Mouse (Mus musculus): ENCODE results near the gene Casc3. TPM values are rescaled to one million over a fixed set of nuclear protein-coding genes. Genes with fewer than 3 reads are reported as not detected.
A peak's percentile ranks its signal among the peaks of the same experiment; 100 is the strongest.

Casc3 gene
- polyA plus RNA-seq, 1 experiment from 2014 or later = 7.0 TPM

DNA sequence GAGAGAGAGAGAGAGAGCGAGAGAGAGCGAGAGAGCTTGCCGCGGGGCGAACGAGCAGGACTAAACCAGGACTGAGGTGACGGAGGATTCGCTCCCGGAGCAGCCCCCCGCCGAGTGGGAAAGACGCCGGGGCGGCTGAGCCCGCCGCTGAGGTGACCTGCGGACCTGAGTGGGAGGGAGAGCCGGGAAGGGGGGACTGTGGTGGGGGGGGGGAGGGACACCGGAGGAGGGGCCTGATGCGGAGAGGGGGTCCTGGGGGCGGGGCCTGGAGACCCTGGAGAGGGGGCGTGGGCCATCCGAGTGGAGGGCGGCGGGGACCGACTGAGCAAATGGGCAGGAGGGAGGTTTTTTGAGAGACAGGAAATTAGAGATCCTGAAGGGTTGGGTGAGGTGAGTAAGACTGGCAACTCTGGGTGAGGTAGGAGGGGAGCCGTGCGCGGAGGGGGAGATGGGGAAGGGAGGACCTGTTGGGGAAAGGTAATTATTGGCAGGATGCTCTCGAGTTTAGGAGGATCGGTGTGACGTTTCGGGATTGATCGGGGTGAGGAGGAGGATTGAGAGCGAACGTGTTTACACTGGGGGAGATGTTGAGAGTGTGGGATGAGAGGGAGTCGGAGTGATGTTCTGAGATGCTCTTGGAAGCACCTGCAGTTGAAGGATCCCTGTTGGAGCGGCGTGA lies 59.2 kb downstream of the Casc3 start:
- peak; percentile 61 for DNase-seq
- Histone ChIP-seq H3K27me3 (ENCODE audit: insufficient read depth, low read length) (no peaks in the 10 kb centered on the region), H3K9ac (replicated peaks) (peak overlapping the region; percentile 91)

DNA sequence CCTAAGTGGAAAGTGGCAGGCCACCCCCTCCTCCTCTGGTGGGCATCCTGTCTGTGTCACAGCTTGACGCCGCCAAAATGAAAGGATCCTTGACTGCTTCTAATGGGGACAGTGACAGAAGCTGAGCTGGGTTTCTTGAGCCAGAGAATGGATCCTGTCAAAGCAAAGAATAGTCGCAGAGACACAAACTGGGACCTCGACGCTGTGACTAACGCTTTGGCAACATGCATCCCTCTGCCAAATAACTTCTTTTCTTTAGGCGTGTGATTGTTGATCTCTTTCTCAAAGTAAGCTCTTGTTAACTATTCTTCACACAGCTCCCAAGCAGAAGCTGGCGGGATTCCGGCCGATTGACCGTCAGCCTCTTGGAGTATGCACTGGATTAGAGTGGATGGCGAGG lies 62.6 kb downstream of the Casc3 start:
- Histone ChIP-seq H3K4me3 (ENCODE audit: low read depth, low read length) (no peak overlapping the region), H3K9me3 (ENCODE audit: low read length) (no peaks in the 10 kb centered on the region), H3K27ac (ENCODE audit: low read depth) (no peak overlapping the region), H3K4me2 (ENCODE audit: low read depth, low read length) (no peak overlapping the region), H3K27me3 (ENCODE audit: insufficient read depth, low read length) (no peaks in the 10 kb centered on the region), H3K4me1 (ENCODE audit: insufficient read depth) (peaks cover 8% of the 10 kb centered on the region), H3K9ac (replicated peaks) (no peak overlapping the region), H3K36me3 (replicated peaks; ENCODE audit: insufficient read depth, low read length) (peaks cover 24% of the 10 kb centered on the region)
- DNase-seq (no peak), ATAC-seq (no peak)
- TF ChIP-seq EP300 (IDR thresholded peaks at IDR 0.05; ENCODE audit: low read depth) (no peak), CTCF (IDR thresholded peaks at IDR 0.05; ENCODE audit: low read depth) (no peak)
- 88% methylated on average over 12 of the region's 12 CpGs for WGBS (ENCODE audit: insufficient replicate concordance)

More for the DNA sequence above, 59.2 kb downstream of the Casc3 start:
- Histone ChIP-seq H3K36me3 (replicated peaks; ENCODE audit: insufficient read depth, low read length) (peaks cover 20% of the 10 kb centered on the region), H3K27ac (ENCODE audit: low read depth) (peak overlapping the region; percentile 94), H3K9me3 (ENCODE audit: low read length) (no peaks in the 10 kb centered on the region), H3K4me2 (ENCODE audit: low read depth, low read length) (peak overlapping the region; percentile 90), H3K4me1 (ENCODE audit: insufficient read depth) (peaks cover 8% of the 10 kb centered on the region), H3K4me3 (ENCODE audit: low read depth, low read length) (peak overlapping the region; percentile 94)
- TF ChIP-seq CTCF (IDR thresholded peaks at IDR 0.05; ENCODE audit: low read depth) (no peak), EP300 (IDR thresholded peaks at IDR 0.05; ENCODE audit: low read depth) (no peak)
- ATAC-seq = peak; percentile 70
- WGBS (ENCODE audit: insufficient replicate concordance) = under 1% methylated on average over 36 of the region's 39 CpGs

DNA sequence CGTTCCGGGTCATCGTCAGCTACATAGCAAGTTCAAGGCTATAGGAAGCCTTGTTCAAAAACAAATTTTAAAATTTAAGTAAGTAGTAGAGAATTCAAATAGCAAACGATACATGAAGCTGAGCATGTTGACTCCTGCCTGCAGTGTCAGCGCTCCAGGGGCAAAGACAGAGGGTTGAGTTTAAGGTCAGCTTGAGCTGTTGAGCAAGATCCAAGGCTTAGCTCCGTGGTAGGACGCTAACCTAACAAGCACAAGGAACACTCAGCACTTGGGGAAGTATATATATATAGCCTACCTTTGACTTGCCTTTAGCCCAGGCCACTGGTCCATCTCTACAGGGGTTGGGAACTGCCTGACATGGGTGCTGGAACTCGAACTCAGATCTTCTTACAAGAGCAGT lies 65.2 kb downstream of the Casc3 start:
- peaks cover 5% of the 10 kb centered on the region; the same call in 1 of the 2 replicates for H3K4me1 ChIP-seq (ENCODE audit: insufficient read depth)
- no peak overlapping the region for H3K9ac ChIP-seq (replicated peaks)
- DNase-seq (no peak), ATAC-seq (no peak)
- no peak overlapping the region for H3K27ac ChIP-seq (ENCODE audit: low read depth)
- H3K4me2 ChIP-seq (ENCODE audit: low read depth, low read length) = no peak overlapping the region
- no peaks in the 10 kb centered on the region for H3K27me3 ChIP-seq (ENCODE audit: insufficient read depth, low read length)
- H3K4me3 ChIP-seq (ENCODE audit: low read depth, low read length) = no peak overlapping the region
- no peak for TF ChIP-seq EP300 (IDR thresholded peaks at IDR 0.05; ENCODE audit: low read depth)
- no peaks in the 10 kb centered on the region for H3K9me3 ChIP-seq (ENCODE audit: low read length)
- 73% methylated on average over 8 of the region's 8 CpGs for WGBS (ENCODE audit: insufficient replicate concordance)
- H3K36me3 ChIP-seq (replicated peaks; ENCODE audit: insufficient read depth, low read length) = peaks cover 25% of the 10 kb centered on the region

DNA sequence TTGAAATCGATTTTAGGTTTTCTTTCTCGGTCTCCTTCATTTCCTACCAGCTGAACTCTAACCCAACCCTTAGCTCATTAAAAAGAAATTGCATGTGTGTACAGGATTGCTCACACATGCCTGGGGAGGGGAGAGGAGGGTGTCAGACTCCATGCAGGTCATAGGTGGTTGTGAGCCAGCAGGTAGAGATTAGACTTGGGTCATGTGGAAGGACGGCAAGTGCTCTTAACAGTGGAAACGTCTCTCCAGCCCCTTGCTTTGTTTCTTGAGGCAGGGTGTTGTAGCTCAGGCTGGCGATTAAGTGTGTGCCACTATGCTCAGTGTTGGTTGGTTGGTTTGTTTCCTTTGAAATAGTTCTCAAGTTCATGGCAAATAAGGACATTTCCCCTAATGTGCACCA lies 66.1 kb downstream of the Casc3 start:
- Histone ChIP-seq H3K4me1 (ENCODE audit: insufficient read depth) (peaks cover 5% of the 10 kb centered on the region; the same call in 1 of the 2 replicates), H3K4me2 (ENCODE audit: low read depth, low read length) (no peak overlapping the region), H3K36me3 (replicated peaks; ENCODE audit: insufficient read depth, low read length) (peaks cover 30% of the 10 kb centered on the region), H3K27ac (ENCODE audit: low read depth) (no peak overlapping the region), H3K9me3 (ENCODE audit: low read length) (no peaks in the 10 kb centered on the region), H3K27me3 (ENCODE audit: insufficient read depth, low read length) (no peaks in the 10 kb centered on the region), H3K4me3 (ENCODE audit: low read depth, low read length) (no peak overlapping the region), H3K9ac (replicated peaks) (no peak overlapping the region)
- DNase-seq (no peak), ATAC-seq (no peak)
- TF ChIP-seq EP300 (IDR thresholded peaks at IDR 0.05; ENCODE audit: low read depth) (no peak), CTCF (IDR thresholded peaks at IDR 0.05; ENCODE audit: low read depth) (no peak)
- 79% methylated on average over 5 of the region's 5 CpGs for WGBS (ENCODE audit: insufficient replicate concordance)

DNA sequence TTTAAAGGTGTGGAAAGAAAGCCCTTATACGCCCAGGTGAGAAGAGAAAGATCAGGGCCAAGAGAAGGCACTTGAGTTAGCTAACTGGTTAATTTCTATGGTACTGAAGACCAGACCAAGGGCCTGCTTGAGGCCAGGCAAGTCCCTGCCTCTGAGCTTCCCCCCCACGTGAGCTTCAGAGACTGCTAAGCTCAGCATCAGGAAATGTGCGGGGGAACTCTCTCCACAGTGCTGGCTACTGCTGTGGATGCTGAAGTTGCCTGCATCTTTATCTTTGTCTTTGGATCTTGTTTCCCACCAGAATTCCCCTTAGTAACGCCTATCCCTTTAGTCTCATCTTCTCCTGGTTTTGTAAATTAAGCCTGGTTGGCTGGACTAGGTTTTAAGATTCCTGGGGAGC lies 66.7 kb downstream of the Casc3 start:
- ATAC-seq (no peak), DNase-seq (no peak)
- Histone ChIP-seq H3K4me2 (ENCODE audit: low read depth, low read length) (no peak overlapping the region), H3K4me3 (ENCODE audit: low read depth, low read length) (no peak overlapping the region), H3K9ac (replicated peaks) (no peak overlapping the region), H3K27ac (ENCODE audit: low read depth) (no peak overlapping the region), H3K36me3 (replicated peaks; ENCODE audit: insufficient read depth, low read length) (peaks cover 26% of the 10 kb centered on the region), H3K9me3 (ENCODE audit: low read length) (no peaks in the 10 kb centered on the region), H3K27me3 (ENCODE audit: insufficient read depth, low read length) (no peaks in the 10 kb centered on the region), H3K4me1 (ENCODE audit: insufficient read depth) (peaks cover 5% of the 10 kb centered on the region; the same call in 1 of the 2 replicates)
- TF ChIP-seq CTCF (IDR thresholded peaks at IDR 0.05; ENCODE audit: low read depth) = no peak
- no peak for TF ChIP-seq EP300 (IDR thresholded peaks at IDR 0.05; ENCODE audit: low read depth)
- WGBS (ENCODE audit: insufficient replicate concordance) = 72% methylated on average over 4 of the region's 4 CpGs

DNA sequence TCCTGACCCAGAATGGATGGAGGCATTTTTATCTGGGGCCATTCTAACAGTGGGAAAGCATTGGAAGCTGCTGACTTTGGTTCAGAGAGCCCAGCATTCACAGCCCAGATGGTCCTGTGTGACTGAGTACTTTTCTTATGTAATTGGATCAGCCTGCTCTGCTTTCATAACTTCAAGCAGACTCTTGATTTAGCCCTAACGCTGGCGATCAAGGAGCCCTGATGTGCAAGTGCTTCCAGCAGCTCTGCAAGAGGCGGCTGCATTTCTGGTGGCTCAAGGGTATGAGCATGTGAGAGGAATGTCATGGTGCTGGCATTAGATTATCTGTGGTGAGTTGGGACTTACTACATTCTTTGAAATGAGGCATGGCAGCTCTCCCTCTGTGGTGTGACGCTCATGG lies 67.3 kb downstream of the Casc3 start:
- peaks cover 5% of the 10 kb centered on the region; the same call in 1 of the 2 replicates for H3K4me1 ChIP-seq (ENCODE audit: insufficient read depth)
- WGBS (ENCODE audit: insufficient replicate concordance) = 90% methylated on average over 4 of the region's 4 CpGs
- H3K9ac ChIP-seq (replicated peaks) = no peak overlapping the region
- no peak overlapping the region for H3K27ac ChIP-seq (ENCODE audit: low read depth)
- H3K36me3 ChIP-seq (replicated peaks; ENCODE audit: insufficient read depth, low read length) = peaks cover 23% of the 10 kb centered on the region
- H3K4me3 ChIP-seq (ENCODE audit: low read depth, low read length) = no peak overlapping the region
- H3K4me2 ChIP-seq (ENCODE audit: low read depth, low read length) = no peak overlapping the region
- no peak for TF ChIP-seq CTCF (IDR thresholded peaks at IDR 0.05; ENCODE audit: low read depth)
- no peak for TF ChIP-seq EP300 (IDR thresholded peaks at IDR 0.05; ENCODE audit: low read depth)
- H3K27me3 ChIP-seq (ENCODE audit: insufficient read depth, low read length) = no peaks in the 10 kb centered on the region
- ATAC-seq (no peak), DNase-seq (no peak)
- H3K9me3 ChIP-seq (ENCODE audit: low read length) = no peaks in the 10 kb centered on the region

Measured in liver, postnatal 0 days (tissue).